Mouse (Mus musculus) heart, postnatal 10 days (tissue): ENCODE results near the gene Iqck. TPM values are rescaled to one million over a fixed set of nuclear protein-coding genes. Genes with fewer than 3 reads are reported as not detected.

Experiments used
- DNase-seq, 2 experiments: peaks; one replicate each; pipeline ENCODE4 v3.0.0; 2021
- intact Hi-C: fragments of 180-260 bp; cut with DNase I; formaldehyde crosslinking; loops from one replicate; pipeline ENCODE4 v1.15.1; 2025
- total RNA-seq, 2 experiments: library from RNA; stranded (reverse); gene quantifications; 2 replicates each; pipeline ENCODE4 v1.2.3; 2021

The Iqck gene
- total RNA-seq, 2 experiments from 2014 or later, result 0.45 to 0.74 TPM

- intact Hi-C loops, result loop anchor here (5.0 kb wide), 1 partner anchor 82 kb away; no protein-coding TSS in a partner anchor
- DNase-seq, result no peak
Measured at GRCm38 (mm10) chr7:118849543-118850250, 5.9 kb upstream of the Iqck start.

- peak; percentile 57 to 59 for DNase-seq
- intact Hi-C loops, result loop anchor here (5.0 kb wide), 1 partner anchor 83 kb away; no protein-coding TSS in a partner anchor
Measured at GRCm38 (mm10) chr7:118850676-118851290, 4.8 kb upstream of the Iqck start.

- DNase-seq, result peak in 1 of 2 experiments; percentile 49
- intact Hi-C loops, result loop anchor here (5.0 kb wide), 1 partner anchor 84 kb away; no protein-coding TSS in a partner anchor
Measured at GRCm38 (mm10) chr7:118851571-118851970, 4.0 kb upstream of the Iqck start.

GRCm38 (mm10) chr7:118852611-118853010, 2.9 kb upstream of the Iqck start:
- no peak for DNase-seq
- intact Hi-C loops, result loop anchor here (2.0 to 5.0 kb wide), 2 partner anchors 70 to 85 kb away; no protein-coding TSS in a partner anchor

- no peak for DNase-seq
- intact Hi-C loops, result loop anchor here (2.0 to 5.0 kb wide), 2 partner anchors 87 to 138 kb away; no protein-coding TSS in a partner anchor
Measured at GRCm38 (mm10) chr7:118854606-118855005, 946 bp upstream of the Iqck start.

- no peak for DNase-seq
- intact Hi-C loops, result loop anchor here (2.0 kb wide), 1 partner anchor 137 kb away; no protein-coding TSS in a partner anchor
Measured at GRCm38 (mm10) chr7:118855877-118856304, 339 bp downstream of the Iqck start, which contains the start of gene Knop1. Gene Knop1, minus strand, starts transcription at chr7:118856254.

GRCm38 (mm10) chr7:118858640-118859039, 3.1 kb downstream of the Iqck start:
- intact Hi-C loops, result no loop called here
- DNase-seq, result no peak

GRCm38 (mm10) chr7:118865362-118865761, 9.8 kb downstream of the Iqck start:
- intact Hi-C loops, result no loop called here
- no peak for DNase-seq

GRCm38 (mm10) chr7:118879466-118880029, 24.0 kb downstream of the Iqck start:
- intact Hi-C loops, result no loop called here
- DNase-seq, result no peak

- intact Hi-C loops, result no loop called here
- DNase-seq, result no peak
Measured at GRCm38 (mm10) chr7:118883957-118884356, 28.4 kb downstream of the Iqck start.

- intact Hi-C loops, result no loop called here
- DNase-seq, result no peak
Measured at GRCm38 (mm10) chr7:118884969-118885368, 29.4 kb downstream of the Iqck start.

- intact Hi-C loops, result no loop called here
- no peak for DNase-seq
Measured at GRCm38 (mm10) chr7:118887303-118888055, 31.9 kb downstream of the Iqck start.

- intact Hi-C loops, result no loop called here
- peak in 1 of 2 experiments; percentile 16 for DNase-seq
Measured at GRCm38 (mm10) chr7:118889046-118889680, 33.6 kb downstream of the Iqck start.

- intact Hi-C loops, result no loop called here
Measured at GRCm38 (mm10) chr7:118895469-118896450, 40.2 kb downstream of the Iqck start.

GRCm38 (mm10) chr7:118898063-118898462, 42.5 kb downstream of the Iqck start:
- intact Hi-C loops, result no loop called here
- no peak for DNase-seq

More at GRCm38 (mm10) chr7:118895469-118896450, 40.2 kb downstream of the Iqck start:
- DNase-seq, result no peak

GRCm38 (mm10) chr7:118900090-118900489, 44.5 kb downstream of the Iqck start:
- intact Hi-C loops, result no loop called here
- no peak for DNase-seq

- intact Hi-C loops, result no loop called here
- DNase-seq, result peak; percentile 26 to 34
Measured at GRCm38 (mm10) chr7:118902944-118903343, 47.4 kb downstream of the Iqck start.

- intact Hi-C loops, result no loop called here
- no peak for DNase-seq
Measured at GRCm38 (mm10) chr7:118903879-118904278, 48.3 kb downstream of the Iqck start.

- intact Hi-C loops, result no loop called here
- DNase-seq, result no peak
Measured at GRCm38 (mm10) chr7:118904530-118904929, 49.0 kb downstream of the Iqck start.
